Mouse (Mus musculus) T-cell, adult 66 days (primary cell): ENCODE data around the gene Ccl8. TPM values are rescaled to one million over a fixed set of nuclear protein-coding genes. Genes with fewer than 3 reads are reported as not detected.

ENCODE experiments used
- total RNA-seq, 2 experiments: library from RNA; stranded (reverse); gene quantifications; 3 replicates in 1 of 2; 4 replicates in 1 of 2; pipeline ENCODE4 v1.2.4; 2023

Ccl8 gene
- not detected for total RNA-seq

GRCm38 (mm10) chr11:82114885-82115284, at the start of gene Ccl8:
TSS of gene Ccl8 (plus strand) at chr11:82115185.

GRCm38 (mm10) chr11:82101529-82101928, 13.5 kb upstream of the Ccl8 start, which contains the start of gene Ccl12:
TSS of gene Ccl12 (plus strand) at chr11:82101845.

Other genes with a start within 250 kb of the Ccl8 start
- gene Asic2, start 146.7 kb upstream of the Ccl8 start, total RNA-seq: not detected
- gene Ccl2, start 79.6 kb upstream of the Ccl8 start, total RNA-seq: not detected
- gene Gm17268, start 76.6 kb upstream of the Ccl8 start, total RNA-seq: not detected
- not detected for gene Ccl7, start 69.5 kb upstream of the Ccl8 start, total RNA-seq
- gene Ccl11, start 57.4 kb upstream of the Ccl8 start, total RNA-seq: not detected
- not detected for gene Ccl12, start 13.3 kb upstream of the Ccl8 start, total RNA-seq
- 1 to 10 TPM in 1 of 2 experiments, not detected in 1; 1.3 TPM for gene Ccl1, start 190.5 kb downstream of the Ccl8 start, total RNA-seq